Mouse (Mus musculus) T-helper 17 cell (primary cell): ENCODE measurements around the gene Cdc14a.

ENCODE experiments used
- in situ Hi-C, 2 experiments: fragments of 300-600 bp; cut with MboI, MseI; formaldehyde crosslinking; loops; 1 replicate in 1 of 2; 2 replicates in 1 of 2; pipeline ENCODE4 v1.15.1; 2025; ENCODE audit warnings: high pct_unique_total_duplicates in 2 of 2

Gene Cdc14a

DNA sequence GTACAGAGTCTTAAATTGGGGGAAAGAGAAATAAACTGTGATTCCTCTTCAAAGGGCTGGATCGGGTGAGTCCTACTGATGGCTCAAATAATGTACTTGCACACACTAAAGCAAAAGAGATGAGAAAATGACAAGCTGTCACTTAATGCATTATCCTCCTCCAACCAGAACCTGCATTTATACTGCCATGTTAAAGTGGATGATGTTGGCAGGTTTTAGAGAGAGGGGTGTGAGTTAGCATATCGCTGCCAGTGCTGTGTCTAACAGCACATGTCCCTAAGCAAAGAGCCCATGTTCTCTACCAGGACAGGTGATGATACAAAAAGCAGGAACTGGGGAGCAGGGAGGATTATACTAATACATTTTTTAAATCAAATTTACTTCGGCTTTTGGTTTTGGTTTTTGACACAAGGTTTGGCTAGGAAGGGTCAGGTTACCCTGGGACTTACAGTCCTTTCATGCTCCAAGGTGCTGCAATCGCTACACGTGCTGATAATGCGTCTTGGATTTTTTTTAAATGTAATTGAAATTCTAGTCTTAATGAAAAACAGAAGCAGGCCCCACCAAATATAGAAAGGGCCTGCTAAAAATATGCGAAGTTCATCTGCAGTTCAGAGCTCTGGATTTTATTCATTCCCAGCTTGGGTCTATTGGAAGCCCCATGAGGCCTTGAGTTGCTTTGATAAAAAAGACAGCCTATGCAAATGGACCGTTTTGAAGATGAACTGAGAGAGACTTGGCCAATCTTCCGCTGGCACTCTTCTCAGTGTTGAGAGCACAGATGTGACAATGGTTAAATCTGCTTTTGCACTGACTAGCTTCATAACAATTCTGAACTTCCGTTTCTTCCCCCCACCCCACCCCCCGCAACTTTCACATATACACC, 195.2 kb downstream of the Cdc14a start:
- in situ Hi-C loops: no loop called here

DNA sequence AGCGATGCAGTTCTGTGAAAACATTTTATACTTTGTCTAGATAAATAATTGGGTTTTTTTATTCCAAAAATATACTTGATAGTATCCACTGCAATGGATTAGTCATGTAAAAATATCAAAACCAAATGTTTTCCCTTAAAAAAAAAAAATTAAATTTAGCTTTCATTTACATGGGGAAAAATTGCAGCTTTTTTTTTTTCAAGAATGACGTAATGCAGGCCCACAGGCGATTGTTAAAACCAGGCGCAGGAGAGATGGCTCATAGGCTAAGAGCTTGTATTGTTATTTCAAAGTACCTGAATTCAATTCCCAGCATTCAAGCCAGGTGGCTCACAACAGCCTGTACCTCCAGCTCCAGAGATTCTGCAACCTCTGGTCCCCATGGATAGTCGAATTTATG, 196.4 kb downstream of the Cdc14a start:
- in situ Hi-C loops: no loop called here

GRCm38 (mm10) chr3:116226915-116227314, 196.9 kb downstream of the Cdc14a start:
- in situ Hi-C loops: no loop called here
